Mouse (Mus musculus): ENCODE measurements around the gene Timm9.
A peak's percentile ranks its signal among the peaks of the same experiment; 100 is the strongest.

The Timm9 gene

DNA sequence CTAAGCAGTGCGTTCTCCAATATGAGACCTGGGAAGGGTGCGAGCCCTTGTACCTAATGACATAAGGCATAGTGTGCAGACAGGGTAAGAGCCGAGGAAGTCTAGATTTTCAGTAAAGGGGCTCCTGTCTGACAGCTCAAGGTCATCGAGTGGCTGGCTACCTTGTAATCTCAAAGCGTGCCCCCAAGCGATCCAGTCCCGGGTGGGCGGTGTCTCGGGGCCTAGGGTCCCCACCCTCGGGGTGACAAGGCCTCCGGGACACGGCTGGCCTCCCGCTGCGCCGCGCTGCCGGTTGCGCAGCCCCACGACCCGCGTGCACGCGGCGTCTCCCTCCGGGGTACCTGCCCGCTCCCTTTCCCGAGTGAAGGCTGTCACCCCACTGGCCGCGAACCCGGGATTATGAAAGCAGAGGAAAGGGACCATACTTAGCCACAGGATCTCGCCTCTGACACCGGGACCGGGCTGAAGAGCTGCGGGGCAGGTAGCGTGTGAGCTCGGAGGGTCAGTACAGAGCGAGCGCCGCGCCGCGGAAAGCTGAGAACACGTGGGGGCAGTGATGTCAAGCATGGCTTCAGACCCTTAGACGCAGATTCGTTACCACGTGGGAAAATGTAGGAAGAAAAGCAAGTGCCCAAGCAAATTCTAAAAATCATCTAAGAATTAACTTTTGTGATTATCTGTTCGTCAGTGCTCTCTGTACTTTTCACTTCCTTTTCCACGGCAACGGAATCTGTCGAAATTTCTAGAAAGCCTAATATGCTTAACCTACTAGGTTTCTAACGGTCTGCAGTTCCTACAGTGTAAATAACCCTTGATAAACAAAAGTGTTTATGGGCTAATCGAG, at the start of gene Timm9, which contains the start of gene 2700049A03Rik:
Timm9 (minus strand) TSS at position 555 of the 844 bp plus-strand sequence.
2700049A03Rik (plus strand) TSS at position 719 of the 844 bp plus-strand sequence.
- DNase-seq (ENCODE audit: low spot score in 2 of 2): peak; percentile 78 to 85

DNA sequence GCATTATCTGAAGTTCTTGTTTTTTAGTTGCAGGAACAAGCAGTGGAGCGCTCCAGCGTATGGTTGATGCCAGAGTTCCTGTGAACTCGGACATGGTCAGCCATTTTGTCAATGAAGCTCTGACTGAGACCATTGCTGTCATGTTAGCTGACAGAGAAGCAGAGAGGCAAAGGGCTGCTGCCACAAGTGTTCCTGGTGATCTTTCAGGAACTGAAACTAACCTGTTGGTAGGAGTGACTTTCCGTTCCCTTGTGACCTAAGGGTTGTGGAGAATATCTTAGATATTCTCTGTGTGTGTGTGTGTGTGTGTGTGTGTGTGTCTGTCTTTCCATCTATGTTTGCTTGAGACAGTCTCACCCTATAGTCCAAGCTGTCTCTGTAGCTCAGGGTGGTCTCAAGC, 47.9 kb upstream of the Timm9 start:
- DNase-seq (ENCODE audit: low spot score in 2 of 2): no peak

- DNase-seq (ENCODE audit: low spot score in 2 of 2): no peak
These were observed 47.3 kb upstream of the Timm9 start for GRCm38 (mm10) chr12:71183736-71184135.

- DNase-seq (ENCODE audit: low spot score in 2 of 2): no peak
These were observed 33.4 kb upstream of the Timm9 start for GRCm38 (mm10) chr12:71169911-71170310.

DNA sequence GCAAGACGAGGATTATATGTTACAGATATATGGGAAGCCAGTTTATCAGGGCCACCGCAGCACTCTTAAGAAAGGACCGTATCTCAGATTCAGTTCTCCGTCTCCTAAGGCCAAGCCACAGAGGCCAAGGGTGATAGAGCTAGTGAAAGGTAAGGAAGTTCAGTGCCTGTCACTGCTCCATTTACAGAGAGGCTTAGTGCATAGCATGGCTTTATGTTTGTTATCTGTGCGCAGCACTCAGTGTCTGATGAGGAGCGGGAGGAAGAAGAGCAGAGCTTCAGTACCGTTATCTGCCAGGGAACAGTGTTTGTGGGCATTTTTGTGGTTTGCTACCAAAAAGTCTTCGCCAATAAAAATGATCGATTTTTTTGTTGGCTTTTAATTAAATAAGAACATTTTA, 27.9 kb upstream of the Timm9 start:
- DNase-seq (ENCODE audit: low spot score in 2 of 2): no peak

- no peak for DNase-seq (ENCODE audit: low spot score in 2 of 2)
These were observed 21.5 kb upstream of the Timm9 start for GRCm38 (mm10) chr12:71157974-71158373.

- no peak for DNase-seq (ENCODE audit: low spot score in 2 of 2)
These were observed 18.5 kb upstream of the Timm9 start for GRCm38 (mm10) chr12:71154979-71155378.

DNA sequence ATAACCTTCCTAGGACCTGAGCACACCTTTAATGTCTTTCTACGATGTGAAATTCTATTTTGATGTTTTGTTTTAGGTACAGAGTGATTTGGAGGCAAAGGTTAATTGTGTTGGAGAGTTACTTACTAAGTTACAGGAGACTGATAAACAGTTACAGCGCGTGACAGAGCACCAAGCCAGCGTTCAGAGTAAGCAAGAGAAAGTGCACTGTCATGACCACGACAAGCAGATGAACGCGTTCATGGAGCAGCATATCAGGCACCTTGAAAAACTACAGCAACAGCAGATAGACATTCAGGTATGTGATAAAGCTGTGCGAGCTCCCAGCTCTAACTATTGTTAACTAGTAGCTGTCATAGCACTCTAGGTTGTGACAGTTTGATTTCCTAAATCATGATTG, 13.7 kb upstream of the Timm9 start:
- no peak for DNase-seq (ENCODE audit: low spot score in 2 of 2)

DNA sequence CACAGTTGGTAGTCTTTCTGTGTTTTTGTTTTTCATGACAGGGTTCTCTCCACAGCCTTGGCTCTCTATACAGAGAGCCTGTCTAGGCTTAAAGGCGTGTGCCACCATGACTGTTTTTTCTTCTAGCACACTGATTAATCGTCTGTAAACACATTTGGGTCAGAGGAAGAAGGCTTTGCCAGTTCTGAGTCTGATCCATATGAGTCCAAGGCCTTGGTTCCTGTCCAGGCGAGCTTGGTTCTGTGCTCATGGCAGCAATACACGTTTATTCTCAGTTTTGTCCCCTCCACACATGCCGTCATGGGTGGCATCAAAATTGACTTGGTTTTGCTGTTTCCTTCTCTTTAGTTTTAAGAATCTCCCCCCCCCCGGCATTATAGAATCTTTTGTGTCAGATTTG, 13.0 kb upstream of the Timm9 start:
- DNase-seq (ENCODE audit: low spot score in 2 of 2): no peak

- DNase-seq (ENCODE audit: low spot score in 2 of 2): no peak
These were observed 12.3 kb upstream of the Timm9 start for GRCm38 (mm10) chr12:71148801-71149200.

- peak; percentile 56 to 58 for DNase-seq (ENCODE audit: low spot score in 2 of 2)
These were observed 11.2 kb upstream of the Timm9 start for GRCm38 (mm10) chr12:71147641-71148040.

DNA sequence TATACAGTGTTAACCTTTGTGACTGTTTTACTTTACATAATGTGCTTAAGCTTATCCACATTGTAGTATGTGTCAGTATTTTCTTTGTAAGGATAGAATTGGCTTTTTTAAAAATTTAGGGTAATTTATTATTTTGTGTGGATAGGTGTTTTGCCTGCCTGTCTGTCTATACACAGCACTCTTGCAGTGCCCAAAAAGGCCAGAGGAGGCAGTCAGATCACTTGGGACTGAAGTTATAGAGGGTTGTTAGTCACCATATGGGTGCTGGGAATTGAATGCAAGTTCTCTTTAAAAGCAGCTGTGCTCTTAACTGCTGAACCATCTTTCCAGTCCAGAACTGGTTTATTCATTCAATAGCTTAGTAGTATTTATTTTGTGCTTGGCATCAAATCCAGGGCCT, 4.7 kb upstream of the Timm9 start:
- no peak for DNase-seq (ENCODE audit: low spot score in 2 of 2)

GRCm38 (mm10) chr12:71139258-71139828, 2.9 kb upstream of the Timm9 start:
- no peak for DNase-seq (ENCODE audit: low spot score in 2 of 2)

DNA sequence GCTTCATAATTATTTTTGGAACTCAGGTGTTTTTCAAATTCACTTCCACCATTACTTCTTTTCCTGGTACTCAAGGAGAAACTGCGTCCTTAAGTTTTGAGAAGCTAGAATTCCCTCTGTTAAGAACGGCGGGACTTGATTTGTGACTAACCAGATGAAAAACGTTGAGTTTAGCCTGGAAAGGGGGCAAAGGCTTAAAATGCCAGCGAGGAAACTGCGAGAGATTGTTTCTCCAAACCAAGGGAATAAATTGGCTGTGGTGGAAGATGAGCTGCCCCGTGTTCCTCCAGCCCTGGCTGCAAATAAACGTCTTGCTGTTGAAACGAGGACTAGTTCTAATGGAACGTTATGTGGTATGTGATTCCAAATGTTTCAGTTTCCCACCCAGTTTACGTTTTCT, 1.2 kb upstream of the Timm9 start:
- no peak for DNase-seq (ENCODE audit: low spot score in 2 of 2)

- peak; percentile 77 to 79 for DNase-seq (ENCODE audit: low spot score in 2 of 2)
These were observed 549 bp upstream of the Timm9 start for GRCm38 (mm10) chr12:71136974-71137491.

GRCm38 (mm10) chr12:71135581-71135980, 903 bp downstream of the Timm9 start:
- DNase-seq (ENCODE audit: low spot score in 2 of 2): no peak

DNA sequence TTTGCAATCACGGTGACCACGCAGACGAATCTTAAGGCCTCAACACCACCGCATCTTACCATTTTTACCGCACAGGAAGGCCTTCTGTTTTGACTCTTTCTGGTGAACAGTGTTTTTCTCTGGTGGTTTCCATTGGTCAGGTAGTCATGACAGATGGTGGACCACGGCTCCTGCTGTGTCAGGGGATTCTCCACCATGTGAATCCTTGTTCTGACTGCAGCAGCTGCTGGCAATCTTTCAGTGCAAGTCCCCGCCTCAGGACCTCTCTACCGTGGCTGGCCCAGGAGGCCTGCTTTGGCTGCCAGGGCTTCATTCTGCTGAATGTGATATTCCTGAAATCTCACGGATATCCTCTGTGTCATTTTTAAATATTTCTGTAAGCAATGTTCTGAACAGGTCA, 13.2 kb downstream of the Timm9 start:
- no peak for DNase-seq (ENCODE audit: low spot score in 2 of 2)

- no peak for DNase-seq (ENCODE audit: low spot score in 2 of 2)
These were observed 13.8 kb downstream of the Timm9 start for GRCm38 (mm10) chr12:71122731-71123130.

- no peak for DNase-seq (ENCODE audit: low spot score in 2 of 2)
These were observed 20.1 kb downstream of the Timm9 start for GRCm38 (mm10) chr12:71116411-71116810.

DNA sequence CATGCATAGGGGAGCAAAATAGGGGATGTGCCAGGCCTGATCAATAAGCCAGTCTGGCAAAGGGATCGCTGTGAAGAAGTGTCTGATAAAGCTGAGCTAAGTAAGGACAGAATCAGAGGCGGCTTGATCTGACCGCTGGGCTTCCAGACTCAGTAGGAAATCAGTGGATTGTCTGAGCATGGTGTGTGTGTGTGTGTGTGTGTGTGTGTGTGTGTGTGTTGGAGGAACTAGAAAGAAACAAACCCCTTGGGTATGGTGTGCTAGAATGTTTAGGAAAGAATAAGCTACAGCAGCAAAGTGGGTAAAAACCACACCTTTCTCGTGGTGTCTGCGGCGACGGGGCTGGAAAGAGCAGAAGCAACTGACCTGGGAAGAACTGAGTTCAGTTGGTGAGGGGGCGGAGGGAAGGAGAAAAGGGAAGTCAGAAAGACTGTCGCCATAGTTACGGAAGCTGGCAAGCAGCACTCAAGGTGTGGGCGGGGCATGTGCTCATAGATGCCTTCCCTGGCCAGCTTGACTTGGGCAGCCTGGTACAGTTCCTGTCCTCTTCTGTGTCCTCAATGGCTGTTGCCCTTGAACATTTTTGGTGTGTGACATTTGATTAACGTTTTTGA, 22.7 kb downstream of the Timm9 start:
- DNase-seq (ENCODE audit: low spot score in 2 of 2): peak; percentile 60 to 74

- no peak for DNase-seq (ENCODE audit: low spot score in 2 of 2)
These were observed 23.4 kb downstream of the Timm9 start for GRCm38 (mm10) chr12:71113074-71113473.

GRCm38 (mm10) chr12:71111331-71111730, 25.2 kb downstream of the Timm9 start, which contains the start of gene Tomm20l:
Gene Tomm20l (plus strand): TSS chr12:71111428.
- no peak for DNase-seq (ENCODE audit: low spot score in 2 of 2)

Measured in right cerebral cortex, adult 2 months (tissue).